Mouse (Mus musculus): ENCODE results near the gene Tcea2. TPM values are rescaled to one million over a fixed set of nuclear protein-coding genes. Genes with fewer than 3 reads are reported as not detected.
A peak's percentile ranks its signal among the peaks of the same experiment; 100 is the strongest.

Tcea2 gene
- total RNA-seq, 2 experiments from 2014 or later, result 9.8 to 21.5 TPM

DNA sequence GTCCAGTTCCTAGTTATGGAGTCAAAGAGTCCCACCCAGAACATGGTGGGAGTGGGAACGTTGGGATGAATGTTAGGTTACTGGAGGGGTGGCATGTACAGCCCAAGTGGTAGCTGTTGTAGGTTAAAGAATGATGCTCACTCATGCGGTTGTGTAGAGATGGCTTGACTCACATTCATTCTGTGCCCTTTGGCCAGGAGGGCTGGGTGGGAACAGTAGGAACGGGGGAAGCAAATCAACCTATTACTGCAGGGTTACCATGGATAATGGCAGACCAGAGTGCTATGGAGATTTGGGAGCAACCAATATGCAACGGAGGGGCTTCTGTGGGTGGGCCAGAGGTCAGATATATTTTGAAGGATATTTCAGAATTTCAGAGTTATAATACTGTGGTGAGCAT lies 5.2 kb upstream of the Tcea2 start:
- no peak for ATAC-seq (replicated peaks; ENCODE audit: poor library complexity)

DNA sequence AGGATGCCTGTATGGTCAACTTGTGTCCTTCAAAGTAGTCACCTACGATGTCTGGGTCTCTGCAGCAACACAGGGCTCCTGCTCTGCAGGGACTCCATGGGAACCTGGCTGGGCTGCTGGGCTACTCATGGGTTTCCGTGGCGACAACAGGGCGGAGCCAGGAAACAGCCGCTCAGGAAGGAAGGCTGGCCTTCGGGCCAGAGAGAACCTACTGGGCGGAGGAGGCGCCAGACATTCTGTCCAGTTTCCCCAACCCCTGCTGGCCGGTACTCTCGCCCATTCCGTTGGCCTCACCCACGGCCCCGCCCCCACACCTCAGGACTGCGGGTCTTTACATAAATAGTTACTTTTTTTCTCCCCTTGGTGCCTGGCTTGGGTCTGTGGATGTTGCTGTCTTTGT lies 4.7 kb upstream of the Tcea2 start:
- peak; percentile 41 for ATAC-seq (replicated peaks; ENCODE audit: poor library complexity)

DNA sequence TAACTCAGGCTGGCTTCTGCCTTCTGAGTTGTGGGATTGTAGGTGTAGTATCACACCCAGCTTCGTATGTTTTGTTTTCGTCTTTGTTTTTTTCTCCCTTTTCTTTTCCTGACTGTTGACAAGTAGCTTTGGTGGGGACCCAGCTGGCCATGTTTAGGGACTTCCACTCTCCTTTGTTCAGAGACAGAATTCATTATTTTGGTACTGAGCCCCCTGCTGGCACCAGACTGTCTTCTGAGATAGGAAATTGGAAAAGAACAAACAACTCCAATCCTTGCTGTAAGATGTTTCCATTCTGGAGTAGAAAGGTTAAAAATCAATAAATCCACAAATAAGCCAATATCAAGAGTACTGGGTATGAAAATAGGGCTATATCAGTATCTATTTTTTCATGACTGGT lies 3.7 kb upstream of the Tcea2 start:
- no peak for ATAC-seq (replicated peaks; ENCODE audit: poor library complexity)

- ATAC-seq (replicated peaks; ENCODE audit: poor library complexity), result no peak
These were observed 2.9 kb upstream of the Tcea2 start for GRCm38 (mm10) chr2:181677096-181677754.

- no peak for ATAC-seq (replicated peaks; ENCODE audit: poor library complexity)
These were observed 2.4 kb upstream of the Tcea2 start for GRCm38 (mm10) chr2:181677755-181678098.

DNA sequence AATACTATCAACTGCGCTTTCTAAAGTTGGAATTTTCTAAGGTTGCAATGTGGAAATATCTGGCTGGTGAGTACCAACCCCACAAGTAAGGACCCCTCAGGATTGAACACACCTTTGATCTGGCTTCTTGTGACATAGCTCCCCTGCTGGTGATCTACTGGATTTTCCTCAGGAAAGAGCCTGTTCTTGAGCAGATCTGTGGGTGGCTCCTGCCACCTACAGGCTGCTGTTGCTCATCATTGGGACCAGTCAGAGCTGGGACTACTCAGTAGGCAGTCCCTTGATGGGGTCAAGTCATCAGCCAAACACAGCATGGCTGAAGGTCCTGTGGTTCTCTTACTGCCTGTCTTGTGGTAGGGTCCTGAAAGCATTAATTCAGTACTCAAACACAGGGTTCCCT lies 1.3 kb upstream of the Tcea2 start:
- ATAC-seq (replicated peaks; ENCODE audit: poor library complexity), result peak; percentile 76

- peak; percentile 16 for ATAC-seq (replicated peaks; ENCODE audit: poor library complexity)
These were observed 607 bp downstream of the Tcea2 start for GRCm38 (mm10) chr2:181680716-181681117.

DNA sequence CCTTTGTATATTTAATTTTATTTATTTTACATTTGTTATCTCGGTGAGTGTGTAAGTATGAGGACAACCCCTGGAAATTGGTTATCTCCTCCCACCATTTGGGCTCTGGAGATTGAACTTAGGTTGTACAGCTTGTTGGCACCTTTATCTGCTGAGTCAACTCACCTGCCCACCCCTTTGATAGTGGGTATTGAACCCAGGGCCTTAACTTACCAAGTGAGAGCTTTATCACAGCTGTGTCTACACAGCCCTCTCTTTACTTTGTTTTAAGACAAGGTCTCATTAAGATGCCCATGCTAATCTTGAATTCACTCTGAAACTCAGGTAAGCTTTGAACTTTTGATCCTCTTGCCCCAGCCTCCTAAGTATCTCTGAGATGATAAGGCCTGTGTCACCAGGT lies 1.9 kb downstream of the Tcea2 start:
- ATAC-seq (replicated peaks; ENCODE audit: poor library complexity), result no peak

- no peak for ATAC-seq (replicated peaks; ENCODE audit: poor library complexity)
These were observed 3.3 kb downstream of the Tcea2 start for GRCm38 (mm10) chr2:181683381-181683780.

GRCm38 (mm10) chr2:181684713-181685112 lies 4.6 kb downstream of the Tcea2 start:
- ATAC-seq (replicated peaks; ENCODE audit: poor library complexity), result peak; percentile 26; the same call in 1 of the 2 replicates

- no peak for ATAC-seq (replicated peaks; ENCODE audit: poor library complexity)
These were observed 5.6 kb downstream of the Tcea2 start for GRCm38 (mm10) chr2:181685686-181686085.

DNA sequence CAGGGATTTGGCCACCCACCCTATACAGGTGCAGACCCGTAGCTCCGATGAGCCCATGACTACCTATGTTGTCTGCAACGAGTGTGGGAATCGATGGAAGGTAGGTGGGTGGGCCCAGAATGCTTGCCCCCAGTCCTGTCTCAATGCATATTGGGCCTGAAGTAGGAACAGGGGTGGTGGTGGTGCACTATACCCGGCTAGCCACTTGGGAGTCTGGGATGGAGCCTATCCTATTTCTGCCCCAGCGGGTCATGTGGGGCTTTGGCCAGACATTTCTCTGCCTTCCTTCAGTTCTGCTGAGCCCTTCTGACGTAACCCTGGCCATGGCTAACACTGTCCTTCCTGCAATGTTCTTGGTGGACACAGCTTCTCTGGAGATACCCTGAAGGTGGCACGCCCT lies 7.5 kb downstream of the Tcea2 start:
- ATAC-seq (replicated peaks; ENCODE audit: poor library complexity), result no peak

GRCm38 (mm10) chr2:181689466-181690160 lies 9.5 kb downstream of the Tcea2 start:
- no peak for ATAC-seq (replicated peaks; ENCODE audit: poor library complexity)

DNA sequence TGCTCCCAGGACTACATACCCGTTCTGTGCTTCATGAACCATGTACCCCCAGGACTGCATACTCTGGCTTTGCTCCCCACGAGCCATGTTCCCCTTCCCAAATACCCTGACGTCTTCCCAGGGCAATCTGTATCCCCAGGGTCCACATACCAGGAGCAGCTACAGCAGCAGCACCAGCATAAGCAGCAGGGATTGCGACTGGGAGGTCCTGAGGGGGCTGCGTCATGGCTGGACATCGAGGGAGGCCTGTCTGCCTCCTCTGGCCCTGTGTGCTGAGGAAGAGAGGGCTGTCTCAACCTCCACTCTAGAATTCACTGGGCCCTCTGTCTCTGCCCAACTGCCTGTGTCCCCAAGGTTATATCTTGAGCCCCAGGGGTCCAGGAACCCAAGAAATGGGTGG lies 11.0 kb downstream of the Tcea2 start:
- no peak for ATAC-seq (replicated peaks; ENCODE audit: poor library complexity)

- peak; percentile 47 for ATAC-seq (replicated peaks; ENCODE audit: poor library complexity)
These were observed 11.5 kb downstream of the Tcea2 start for GRCm38 (mm10) chr2:181691571-181691970.

- no peak for ATAC-seq (replicated peaks; ENCODE audit: poor library complexity)
These were observed 12.2 kb downstream of the Tcea2 start for GRCm38 (mm10) chr2:181692304-181692703.

GRCm38 (mm10) chr2:181693339-181694280 lies 13.5 kb downstream of the Tcea2 start, which contains the start of gene Rgs19:
Gene Rgs19 (minus strand): TSS chr2:181693977.
- ATAC-seq (replicated peaks; ENCODE audit: poor library complexity), result peak; percentile 74

DNA sequence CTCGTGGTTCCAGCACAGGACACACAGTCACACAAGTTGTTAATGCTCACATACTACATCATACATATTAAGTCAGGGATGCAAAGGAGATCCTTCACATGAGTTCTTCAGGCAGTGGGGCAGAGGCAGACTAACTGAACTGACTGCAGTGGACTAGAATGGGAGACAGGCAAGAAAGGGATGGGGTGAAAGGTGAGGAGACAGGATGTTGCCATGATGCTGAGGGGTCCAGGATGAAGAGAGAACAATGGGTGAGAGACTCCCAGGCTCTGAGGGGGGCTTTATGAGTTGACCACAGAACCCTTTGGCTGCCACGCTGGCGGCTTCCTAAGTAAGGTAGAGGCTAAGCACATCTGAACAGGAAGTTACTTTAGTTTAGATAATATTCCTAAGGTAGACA lies 14.5 kb downstream of the Tcea2 start:
- no peak for ATAC-seq (replicated peaks; ENCODE audit: poor library complexity)

GRCm38 (mm10) chr2:181695776-181696175 lies 15.7 kb downstream of the Tcea2 start:
- no peak for ATAC-seq (replicated peaks; ENCODE audit: poor library complexity)

GRCm38 (mm10) chr2:181696801-181697420 lies 16.8 kb downstream of the Tcea2 start:
- ATAC-seq (replicated peaks; ENCODE audit: poor library complexity), result no peak

DNA sequence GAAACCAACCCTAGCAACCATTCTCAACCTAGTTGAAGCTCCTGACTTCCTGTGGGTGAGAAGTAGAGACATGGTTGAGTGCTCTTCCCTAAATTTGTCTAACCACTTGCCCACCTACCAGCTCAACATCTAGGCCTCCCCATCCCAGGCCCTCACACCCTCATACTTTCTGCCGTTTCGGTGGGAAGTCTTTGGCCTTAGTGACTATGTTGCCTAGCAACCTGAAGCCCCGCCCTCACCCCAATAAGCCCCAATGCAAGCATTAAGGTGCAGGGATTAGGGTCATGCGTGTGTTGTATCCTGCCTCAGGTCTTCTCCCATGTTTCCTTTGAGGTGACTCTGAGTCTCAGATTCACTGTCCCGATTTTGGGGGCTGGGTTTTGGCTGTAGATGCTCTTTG lies 18.1 kb downstream of the Tcea2 start, which contains the start of gene Lkaaear1:
Gene Lkaaear1 (minus strand): TSS at position 202 of the 400 bp plus-strand sequence.
- no peak for ATAC-seq (replicated peaks; ENCODE audit: poor library complexity)

Data from megakaryocyte progenitor cell, adult 5-6 weeks (primary cell).